Mouse (Mus musculus) liver, adult 2 months (tissue): ENCODE measurements around the gene Eif4ebp2. TPM values are rescaled to one million over a fixed set of nuclear protein-coding genes. Genes with fewer than 3 reads are reported as not detected.

ENCODE experiments used
- DNase-seq: peaks from one replicate; pipeline ENCODE4 v3.0.0-alpha.2; 2011; ENCODE audit warnings: low read depth, low spot score; ENCODE audit errors: extremely low read depth
- H3K27ac ChIP-seq: fragments of 200-500 bp; replicated peaks from 2 replicates; pipeline ENCODE4 v1.5.1; 2012; ENCODE audit warnings: low read depth, mild to moderate bottlenecking, control low read depth, inconsistent platforms, low read length; ENCODE audit not compliant: insufficient read depth
- H3K27me3 ChIP-seq: fragments of 200-500 bp; 2 replicates; pipeline ENCODE4 v1.6.1; 2012; ENCODE audit warnings: mild to moderate bottlenecking, moderate library complexity, low read length, inconsistent platforms; ENCODE audit not compliant: control insufficient read depth, insufficient read depth
- H3K36me3 ChIP-seq: fragments of 200-500 bp; 2 replicates; pipeline ENCODE4 v1.6.1; 2012; ENCODE audit warnings: low read length, inconsistent platforms; ENCODE audit not compliant: control insufficient read depth, insufficient read depth
- H3K4me1 ChIP-seq: fragments of 200-500 bp; 2 replicates; pipeline ENCODE4 v1.6.1; 2011; ENCODE audit warnings: low read length; ENCODE audit not compliant: control insufficient read depth, insufficient read depth
- H3K4me3 ChIP-seq: fragments of 200-500 bp; 2 replicates; pipeline ENCODE4 v1.5.1; 2011; ENCODE audit warnings: low read depth, mild to moderate bottlenecking, control low read depth, low read length, moderate library complexity; ENCODE audit not compliant: insufficient read depth
- H3K79me2 ChIP-seq: fragments of 200-500 bp; 2 replicates; pipeline ENCODE4 v1.6.1; 2012; ENCODE audit warnings: inconsistent platforms, mild to moderate bottlenecking, low read length, moderate library complexity; ENCODE audit not compliant: control insufficient read depth, insufficient read depth
- H3K9ac ChIP-seq: fragments of 200-500 bp; 2 replicates; pipeline ENCODE4 v1.6.1; 2012; ENCODE audit warnings: low read depth, mild to moderate bottlenecking, control low read depth, inconsistent platforms, low read length
- CTCF ChIP-seq: fragments of 200-500 bp; IDR thresholded peaks from 2 replicates; pipeline ENCODE4 v1.5.1; 2011; ENCODE audit warnings: low read depth, low read length, control low read depth
- POLR2A ChIP-seq: fragments of 200-500 bp; IDR thresholded peaks from 2 replicates; pipeline ENCODE4 v1.6.1; 2011; ENCODE audit warnings: low read length, control low read depth; ENCODE audit not compliant: insufficient read depth; ENCODE audit errors: extremely low read depth
- WGBS: fragments of 180-500 bp; shearing (Covaris S2); methylation state at CpG from one replicate; pipeline ENCODE4 v1.1.7; 2018; 5-methylcytosine and 5-hydroxymethylcytosine counted together
- polyA plus RNA-seq: library from polyadenylated mRNA; depleted of rRNA; stranded (reverse); fragments of >200 nt; gene quantifications from 2 replicates; pipeline ENCODE4 v1.2.3, GENCODE M21; 2012; rRNA removed
- total RNA-seq: library from RNA; depleted of rRNA; stranded (reverse); fragments of >200 nt; gene quantifications from 2 replicates; pipeline ENCODE4 v1.2.3, GENCODE M21; 2014; rRNA removed

The Eif4ebp2 gene
- total RNA-seq (28.2 and 51.6 TPM in 2 replicates), polyA plus RNA-seq (117 and 136 TPM in 2 replicates)

- TF ChIP-seq POLR2A = peak; percentile 97
- TF ChIP-seq CTCF = no peak
- Histone ChIP-seq H3K27ac (peak within 1 kb of the TSS; percentile 98), H3K4me1 (peaks cover 20% of the 10 kb centered on the region), H3K36me3 (no peaks in the 10 kb centered on the region), H3K9ac (peak within 1 kb of the TSS; percentile 99), H3K4me3 (peak within 1 kb of the TSS; percentile 100), H3K27me3 (no peaks in the 10 kb centered on the region), H3K79me2 (peaks cover 34% of the 10 kb centered on the region)
- WGBS = under 1% methylated on average over 34 of the region's 36 CpGs
- peak; percentile 93 for DNase-seq
Measured at GRCm38 (mm10) chr10:61452645-61453044, at the start of gene Eif4ebp2. Eif4ebp2 (minus strand) TSS chr10:61452661.

- 82% methylated on average over 7 of the region's 7 CpGs for WGBS
Measured at GRCm38 (mm10) chr10:61500756-61501155, 48.3 kb upstream of the Eif4ebp2 start.

GRCm38 (mm10) chr10:61499505-61500466 lies 47.3 kb upstream of the Eif4ebp2 start:
- Histone ChIP-seq H3K79me2 (peaks cover 4% of the 10 kb centered on the region; the same call in 1 of the 2 replicates), H3K9ac (no peak overlapping the region), H3K4me1 (no peaks in the 10 kb centered on the region; the same call in 1 of the 2 replicates), H3K4me3 (no peak overlapping the region), H3K36me3 (no peaks in the 10 kb centered on the region), H3K27me3 (no peaks in the 10 kb centered on the region), H3K27ac (no peak overlapping the region)
- no peak for DNase-seq
- WGBS = 92% methylated on average over 20 of the region's 20 CpGs
- TF ChIP-seq CTCF (no peak), POLR2A (no peak)

More at GRCm38 (mm10) chr10:61500756-61501155, 48.3 kb upstream of the Eif4ebp2 start:
- TF ChIP-seq POLR2A (no peak), CTCF (no peak)
- H3K9ac ChIP-seq = no peak overlapping the region
- no peaks in the 10 kb centered on the region; the same call in 1 of the 2 replicates for H3K4me1 ChIP-seq
- no peaks in the 10 kb centered on the region for H3K27me3 ChIP-seq
- no peak overlapping the region for H3K27ac ChIP-seq
- no peaks in the 10 kb centered on the region for H3K36me3 ChIP-seq
- peaks cover 4% of the 10 kb centered on the region; the same call in 1 of the 2 replicates for H3K79me2 ChIP-seq
- no peak for DNase-seq
- H3K4me3 ChIP-seq = no peak overlapping the region

- Histone ChIP-seq H3K36me3 (no peaks in the 10 kb centered on the region), H3K79me2 (0 out of 2 replicates have a peak, but pooled peaks cover 4% of the 10 kb centered on the region), H3K4me1 (no peaks in the 10 kb centered on the region; the same call in 1 of the 2 replicates), H3K27me3 (no peaks in the 10 kb centered on the region), H3K9ac (no peak overlapping the region), H3K4me3 (no peak overlapping the region), H3K27ac (no peak overlapping the region)
- TF ChIP-seq CTCF = no peak
- no peak for TF ChIP-seq POLR2A
- WGBS = 32% methylated on average over 9 of the region's 9 CpGs
- DNase-seq = peak; percentile 33
Measured at GRCm38 (mm10) chr10:61496231-61496630, 43.8 kb upstream of the Eif4ebp2 start.

- no peak for DNase-seq
- H3K9ac ChIP-seq = no peak overlapping the region
- WGBS = 91% methylated on average over 4 of the region's 4 CpGs
Measured at GRCm38 (mm10) chr10:61495461-61495860, 43.0 kb upstream of the Eif4ebp2 start.

More at GRCm38 (mm10) chr10:61495461-61495860, 43.0 kb upstream of the Eif4ebp2 start:
- Histone ChIP-seq H3K27ac (no peak overlapping the region), H3K27me3 (no peaks in the 10 kb centered on the region), H3K4me3 (no peak overlapping the region), H3K79me2 (0 out of 2 replicates have a peak, but pooled peaks cover 4% of the 10 kb centered on the region), H3K4me1 (no peaks in the 10 kb centered on the region; the same call in 1 of the 2 replicates), H3K36me3 (no peaks in the 10 kb centered on the region)
- no peak for TF ChIP-seq POLR2A
- no peak for TF ChIP-seq CTCF
